Comparison of ENCODE assay signal across 24 mouse cellular contexts in the genomic region with DNA sequence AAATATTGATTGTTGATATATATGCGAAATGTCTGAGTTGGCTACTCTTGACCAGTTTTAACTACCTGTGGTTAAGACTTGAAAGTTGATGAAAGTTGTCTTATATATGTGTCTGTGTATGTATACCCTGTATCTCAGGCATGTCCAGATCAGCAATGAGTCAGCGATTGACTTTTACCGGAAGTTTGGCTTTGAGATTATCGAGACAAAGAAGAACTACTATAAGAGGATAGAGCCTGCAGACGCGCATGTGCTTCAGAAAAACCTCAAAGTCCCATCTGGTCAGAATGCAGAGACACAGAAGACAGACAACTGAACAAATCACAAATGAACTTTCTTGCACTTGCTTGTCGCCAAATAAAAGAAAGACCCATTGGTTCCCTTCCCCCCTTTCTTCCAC. TPM values are rescaled to one million over a fixed set of nuclear protein-coding genes. Genes with fewer than 3 reads are reported as not detected.
DNase-seq lines count a peak whose midpoint lies in the region; ATAC-seq and TF ChIP-seq lines count a peak whose summit lies in the region.
"Had no signal": no experiment of that assay in that cellular context is flagged by ENCODE, and none has a peak within 500 bp of the region (broad histone marks: within the 10 kb centered on the region; RNA-seq: fewer than 3 reads in every experiment).

No protein-coding gene starts in this region.

- TF ChIP-seq CTCF in testis, adult 2 months (IDR thresholded peaks at IDR 0.05; ENCODE audit: control insufficient read depth, insufficient read depth, insufficient replicate concordance, low read depth, low read length), result no peak
- no peak for TF ChIP-seq CTCF in G1E (IDR thresholded peaks at IDR 0.05; ENCODE audit: low read depth, low read length)

- no peak overlapping the region for H3K9ac ChIP-seq in liver, embryonic 11.5 days (ENCODE audit: low read depth, low read length)
- H3K9ac ChIP-seq in heart, embryonic 11.5 days (ENCODE audit: low read depth, low read length), result no peak overlapping the region
- H3K9ac ChIP-seq: embryonic facial prominence, embryonic 12.5 days had no signal

- WGBS in liver, embryonic 11.5 days, result 58% methylated on average over 7 of the region's 7 CpGs
- 88% methylated on average over 7 of the region's 7 CpGs for WGBS in heart, embryonic 11.5 days (ENCODE audit: insufficient replicate concordance)

- no peak for DNase-seq in testis, postnatal 10 days (ENCODE audit: low spot score)
- no peak for DNase-seq in G1E (ENCODE audit: low spot score)
- DNase-seq in MEL-GATA-1-ER (ENCODE audit: extremely low read depth, low read depth), result peak; percentile 38
- no peak for DNase-seq in urinary bladder, adult 18-20 months (ENCODE audit: low spot score in 2 of 2)
- DNase-seq in liver, embryonic 11.5 days (ENCODE audit: low spot score), result no peak
- DNase-seq: adrenal gland, adult 8-10 months; adrenal gland, postnatal 14 days; adrenal gland, postnatal 36 days; B cell, adult 2 months; cerebellum, adult 11-12 months; cerebellum, adult 2 months; cerebellum, adult 9-10 months; cerebellum, postnatal 10 days; cerebellum, postnatal 25 days had no signal

- H3K4me1 ChIP-seq in testis, adult 2 months (ENCODE audit: control insufficient read depth, insufficient read depth, low read length), result no peaks in the 10 kb centered on the region
- H3K4me1 ChIP-seq in G1E (ENCODE audit: insufficient read depth, low read depth, low read length), result peaks cover 21% of the 10 kb centered on the region
- peaks cover 6% of the 10 kb centered on the region; the same call in 1 of the 2 replicates for H3K4me1 ChIP-seq in liver, embryonic 11.5 days (replicated peaks; ENCODE audit: control insufficient read depth, insufficient read depth, low read length)
- no peaks in the 10 kb centered on the region for H3K4me1 ChIP-seq in heart, embryonic 11.5 days (ENCODE audit: control insufficient read depth, insufficient read depth, low read length)
- H3K4me1 ChIP-seq: embryonic facial prominence, embryonic 10.5 days; embryonic facial prominence, embryonic 12.5 days had no signal

- H3K36me3 ChIP-seq in testis, adult 2 months (ENCODE audit: control insufficient read depth, insufficient read depth, low read length), result no peaks in the 10 kb centered on the region; the same call in 1 of the 2 replicates
- peaks cover 54% of the 10 kb centered on the region for H3K36me3 ChIP-seq in G1E (replicated peaks)
- H3K36me3 ChIP-seq in liver, embryonic 11.5 days (ENCODE audit: control insufficient read depth, insufficient read depth, low read length), result peaks cover 3% of the 10 kb centered on the region; the same call in 1 of the 2 replicates
- H3K36me3 ChIP-seq in heart, embryonic 11.5 days (ENCODE audit: control insufficient read depth, insufficient read depth, low read length), result no peaks in the 10 kb centered on the region

- H3K4me3 ChIP-seq in testis, adult 2 months (ENCODE audit: control insufficient read depth, low read depth, low read length), result peak overlapping the region; percentile 51; the same call in 1 of the 2 replicates
- no peak overlapping the region for H3K4me3 ChIP-seq in G1E (ENCODE audit: low read depth, low read length)
- no peak overlapping the region for H3K4me3 ChIP-seq in liver, embryonic 11.5 days (ENCODE audit: low read depth, low read length)
- H3K4me3 ChIP-seq in heart, embryonic 11.5 days (ENCODE audit: low read depth, low read length), result no peak overlapping the region
- H3K4me3 ChIP-seq: embryonic facial prominence, embryonic 10.5 days; embryonic facial prominence, embryonic 12.5 days had no signal

- no peaks in the 10 kb centered on the region for H3K27me3 ChIP-seq in testis, adult 2 months (ENCODE audit: control insufficient read depth, insufficient read depth, low read length)
- H3K27me3 ChIP-seq in G1E (ENCODE audit: insufficient read depth, low read length), result no peaks in the 10 kb centered on the region
- H3K27me3 ChIP-seq in liver, embryonic 11.5 days (replicated peaks; ENCODE audit: control insufficient read depth, insufficient read depth, low read length), result no peaks in the 10 kb centered on the region
- no peaks in the 10 kb centered on the region for H3K27me3 ChIP-seq in heart, embryonic 11.5 days (ENCODE audit: control insufficient read depth, insufficient read depth, low read length)
- H3K27me3 ChIP-seq: CH12.LX; embryonic facial prominence, embryonic 12.5 days had no signal

- no peak for TF ChIP-seq POLR2A in testis, adult 2 months (IDR thresholded peaks at IDR 0.05; ENCODE audit: control insufficient read depth, low read depth, low read length)

- peak; percentile 80 for ATAC-seq in G1E (ENCODE audit: extremely low read depth, insufficient number of reproducible peaks, low FRiP score, poor library complexity, severe bottlenecking)
- ATAC-seq in megakaryocyte progenitor cell, adult 5-6 weeks (replicated peaks; ENCODE audit: poor library complexity), result peak; percentile 26; the same call in 1 of the 2 replicates
- ATAC-seq in liver, embryonic 11.5 days (replicated peaks; ENCODE audit: low FRiP score), result no peak
- ATAC-seq in heart, embryonic 11.5 days (replicated peaks; ENCODE audit: insufficient number of reproducible peaks, low FRiP score, low TSS enrichment), result no peak
- ATAC-seq: activated CD4-positive, CD25-positive, alpha-beta regulatory T cell, adult 4 months; CD4-positive, CD25-positive, alpha-beta regulatory T cell, adult 4 months; forebrain, embryonic 14.5 days; forebrain, embryonic 16.5 days had no signal

- no peaks in the 10 kb centered on the region for H3K9me3 ChIP-seq in G1E (replicated peaks)
- H3K9me3 ChIP-seq in liver, embryonic 11.5 days (ENCODE audit: control insufficient read depth, low read length), result no peaks in the 10 kb centered on the region
- no peaks in the 10 kb centered on the region for H3K9me3 ChIP-seq in heart, embryonic 11.5 days (replicated peaks; ENCODE audit: control insufficient read depth, low read length)
- H3K9me3 ChIP-seq: embryonic facial prominence, embryonic 10.5 days; embryonic facial prominence, embryonic 12.5 days had no signal

- H3K27ac ChIP-seq in testis, adult 2 months (ENCODE audit: control insufficient read depth, insufficient read depth, low read depth, low read length), result no peak overlapping the region
- H3K27ac ChIP-seq in liver, embryonic 11.5 days (ENCODE audit: low read depth, low read length), result no peak overlapping the region
- H3K27ac ChIP-seq in heart, embryonic 11.5 days (ENCODE audit: low read depth, low read length), result no peak overlapping the region
- H3K27ac ChIP-seq: embryonic facial prominence, embryonic 10.5 days; embryonic facial prominence, embryonic 12.5 days had no signal

- H3K4me2 ChIP-seq in liver, embryonic 11.5 days, result no peak overlapping the region
- no peak overlapping the region for H3K4me2 ChIP-seq in heart, embryonic 11.5 days
- H3K4me2 ChIP-seq: embryonic facial prominence, embryonic 12.5 days had no signal

RNA-seq across cellular contexts. Expression of a gene that starts 13.7 kb away (rescaled TPM):
- polyA plus RNA-seq in testis, adult 2 months (2012; rRNA removed), result 3.4 and 3.9 TPM in 2 replicates
- total RNA-seq in G1E (2014; fragmentation: Nextera tagmentation) (50.4 and 56.7 TPM in 2 replicates), G1E (2017) (10.2 TPM in 2 replicates)
- polyA plus RNA-seq in G1E (2012), result 4.0 and 4.4 TPM in 2 replicates
- total RNA-seq in megakaryocyte progenitor cell, adult 5-6 weeks (2015), result 26.5 and 30.7 TPM in 2 replicates
- total RNA-seq in megakaryocyte progenitor cell, adult 5-6 weeks (2017), result 9.4 and 10.0 TPM in 2 replicates
- polyA plus RNA-seq in liver, embryonic 11.5 days (2014; fragmentation: Nextera tagmentation; extraction: Ambion mirVana), result 5.7 and 5.8 TPM in 2 replicates
- polyA plus RNA-seq in heart, embryonic 11.5 days (2014; fragmentation: Nextera tagmentation; extraction: Ambion mirVana), result 4.2 TPM in 2 replicates

RNA-seq across cellular contexts. Expression of a gene that starts 19.7 kb away (rescaled TPM):
- polyA plus RNA-seq in testis, adult 2 months (2012; rRNA removed), result 4.4 and 4.8 TPM in 2 replicates
- total RNA-seq in G1E (2014; fragmentation: Nextera tagmentation) (171 and 207 TPM in 2 replicates), G1E (2017) (73.3 and 89.8 TPM in 2 replicates)
- polyA plus RNA-seq in G1E (2012), result 44.5 and 57.3 TPM in 2 replicates
- 164 and 170 TPM in 2 replicates for total RNA-seq in megakaryocyte progenitor cell, adult 5-6 weeks (2015)
- 112 and 129 TPM in 2 replicates for total RNA-seq in megakaryocyte progenitor cell, adult 5-6 weeks (2017)
- 143 and 150 TPM in 2 replicates for polyA plus RNA-seq in liver, embryonic 11.5 days (2014; fragmentation: Nextera tagmentation; extraction: Ambion mirVana)
- 58.5 and 75.5 TPM in 2 replicates for polyA plus RNA-seq in heart, embryonic 11.5 days (2014; fragmentation: Nextera tagmentation; extraction: Ambion mirVana)

RNA-seq across cellular contexts. Expression of a gene that starts 19.8 kb away (rescaled TPM):
- 34.6 and 38.5 TPM in 2 replicates for polyA plus RNA-seq in testis, adult 2 months (2012; rRNA removed)
- total RNA-seq in G1E (2014; fragmentation: Nextera tagmentation) (57.4 and 62.7 TPM in 2 replicates), G1E (2017) (158 and 174 TPM in 2 replicates)
- 1.6 and 2.7 TPM in 2 replicates for polyA plus RNA-seq in G1E (2012)
- 49.5 and 51.9 TPM in 2 replicates for total RNA-seq in megakaryocyte progenitor cell, adult 5-6 weeks (2015)
- total RNA-seq in megakaryocyte progenitor cell, adult 5-6 weeks (2017), result 81.0 and 83.3 TPM in 2 replicates
- 49.7 and 53.8 TPM in 2 replicates for polyA plus RNA-seq in liver, embryonic 11.5 days (2014; fragmentation: Nextera tagmentation; extraction: Ambion mirVana)
- 47.0 and 53.6 TPM in 2 replicates for polyA plus RNA-seq in heart, embryonic 11.5 days (2014; fragmentation: Nextera tagmentation; extraction: Ambion mirVana)

Comparison
In these comparisons a context has a peak if more than half of its experiments do, and no peak if none do; other contexts are left out.
1. ATAC-seq: peak in G1E (single experiment) and megakaryocyte progenitor cell, adult 5-6 weeks (single experiment); none in liver, embryonic 11.5 days (single experiment) and heart, embryonic 11.5 days (single experiment).